8 mouse cellular contexts compared by ENCODE assay signal in genomic region chr19:38930252-38930787, GRCm38 (mm10). TPM values are rescaled to one million over a fixed set of nuclear protein-coding genes. Genes with fewer than 3 reads are reported as not detected.
DNase-seq lines count a peak whose midpoint lies in the region; ATAC-seq and TF ChIP-seq lines count a peak whose summit lies in the region.

No protein-coding gene starts in this region.

- peak; percentile 15; the same call in 1 of the 2 replicates for ATAC-seq in intestine, embryonic 15.5 days
- ATAC-seq in midbrain, embryonic 12.5 days (ENCODE audit: low FRiP score, low read depth) = peak; percentile 21; the same call in 1 of the 2 replicates

- no peaks in the 10 kb centered on the region for H3K4me1 ChIP-seq in embryonic fibroblast, embryonic 13.5 days (ENCODE audit: control insufficient read depth, insufficient read depth, low read length)
- H3K4me1 ChIP-seq in intestine, embryonic 15.5 days (replicated peaks) = peaks cover 11% of the 10 kb centered on the region; the same call in 1 of the 2 replicates
- peaks cover 12% of the 10 kb centered on the region for H3K4me1 ChIP-seq in midbrain, embryonic 12.5 days

- no peaks in the 10 kb centered on the region for H3K9me3 ChIP-seq in intestine, embryonic 15.5 days
- no peaks in the 10 kb centered on the region for H3K9me3 ChIP-seq in midbrain, embryonic 12.5 days

- TF ChIP-seq CTCF in embryonic fibroblast, embryonic 13.5 days (IDR thresholded peaks at IDR 0.05; ENCODE audit: borderline replicate concordance, insufficient read depth, low read length) = no peak

- peak overlapping the region; percentile 86 for H3K4me3 ChIP-seq in embryonic fibroblast, embryonic 13.5 days (ENCODE audit: insufficient read depth, low read length)
- peak overlapping the region; percentile 88 for H3K4me3 ChIP-seq in intestine, embryonic 15.5 days (replicated peaks)
- H3K4me3 ChIP-seq in midbrain, embryonic 12.5 days = peak overlapping the region; percentile 80

- 0 out of 2 replicates have a peak, but pooled peaks have one; percentile 27 for TF ChIP-seq POLR2A in embryonic fibroblast, embryonic 13.5 days (IDR thresholded peaks at IDR 0.05; ENCODE audit: low read depth, low read length)

- DNase-seq in embryo, embryonic 10 days (ENCODE audit: low spot score) = peak; percentile 34
- no peak for DNase-seq in embryo, embryonic 9.5 days (ENCODE audit: extremely low spot score)
- peak; percentile 11 for DNase-seq in CD4-positive, CD25-positive, alpha-beta regulatory T cell, adult 2 months (ENCODE audit: low read depth, low spot score)
- no peak for DNase-seq in MN1 (ENCODE audit: low spot score)
- no peak for DNase-seq in ovary, postnatal 14 days (ENCODE audit: low spot score)

- H3K4me2 ChIP-seq in intestine, embryonic 15.5 days (replicated peaks) = peak overlapping the region; percentile 88
- peak overlapping the region; percentile 86 for H3K4me2 ChIP-seq in midbrain, embryonic 12.5 days (replicated peaks)

- no peak overlapping the region for H3K27ac ChIP-seq in embryonic fibroblast, embryonic 13.5 days (ENCODE audit: insufficient read depth, low read length)
- 0 out of 2 replicates have a peak overlapping the region, but pooled peaks have one; percentile 82 for H3K27ac ChIP-seq in intestine, embryonic 15.5 days
- H3K27ac ChIP-seq in midbrain, embryonic 12.5 days (replicated peaks) = peak overlapping the region; percentile 67; the same call in 1 of the 2 replicates

- peak overlapping the region; percentile 96 for H3K9ac ChIP-seq in intestine, embryonic 15.5 days
- peak overlapping the region; percentile 86 for H3K9ac ChIP-seq in midbrain, embryonic 12.5 days (replicated peaks)

- H3K27me3 ChIP-seq in intestine, embryonic 15.5 days (replicated peaks) = no peaks in the 10 kb centered on the region
- H3K27me3 ChIP-seq in midbrain, embryonic 12.5 days = no peaks in the 10 kb centered on the region

- no peaks in the 10 kb centered on the region for H3K36me3 ChIP-seq in intestine, embryonic 15.5 days
- H3K36me3 ChIP-seq in midbrain, embryonic 12.5 days = no peaks in the 10 kb centered on the region

- 2% methylated on average over 23 of the region's 23 CpGs for WGBS in intestine, embryonic 15.5 days
- 2% methylated on average over 23 of the region's 23 CpGs for WGBS in midbrain, embryonic 12.5 days

RNA-seq across cellular contexts. Expression of gene Hells, which starts 0.4 kb away (rescaled TPM):
- polyA plus RNA-seq in embryonic fibroblast, embryonic 13.5 days (2011; ENCODE audit: insufficient read length, low read depth, missing spikeins) = 83.5 and 131 TPM in 2 replicates
- polyA plus RNA-seq in intestine, embryonic 15.5 days (2015; fragmentation: Nextera tagmentation; extraction: Ambion mirVana) = 45.1 and 55.5 TPM in 2 replicates
- polyA plus RNA-seq in midbrain, embryonic 12.5 days (2016; fragmentation: Nextera tagmentation; extraction: Ambion mirVana) = 57.5 and 61.0 TPM in 2 replicates

Comparison
In these comparisons a context has a peak if more than half of its experiments do, and no peak if none do; other contexts are left out.
1. DNase-seq: peak in embryo, embryonic 10 days (single experiment) and CD4-positive, CD25-positive, alpha-beta regulatory T cell, adult 2 months (single experiment); none in embryo, embryonic 9.5 days (single experiment), MN1 (single experiment) and ovary, postnatal 14 days (single experiment).
2. Peak in every context shown above with its lines, with median percentiles within 50 percentile points of each other: H3K4me3 ChIP-seq.